Mouse (Mus musculus) myocyte (in vitro differentiated cells): ENCODE measurements around the gene Ece2. TPM values are rescaled to one million over a fixed set of nuclear protein-coding genes. Genes with fewer than 3 reads are reported as not detected.
"Not testable (repeated sequence)": the region's sequence is repeated elsewhere in the genome, so short reads cannot be mapped to it uniquely, and the experiment has no call there.

Source experiments
- H3K27me3 ChIP-seq: one replicate; pipeline ENCODE4 v1.6.1; 2011; ENCODE audit not compliant: control insufficient read depth, insufficient read depth, insufficient read length
- H3K36me3 ChIP-seq: one replicate; pipeline ENCODE4 v1.6.1; 2011; ENCODE audit not compliant: control insufficient read depth, insufficient read depth
- H3K4me2 ChIP-seq: one replicate; pipeline ENCODE4 v1.6.1; 2011; ENCODE audit warnings: low read depth, control low read depth
- H3K4me3 ChIP-seq: one replicate; pipeline ENCODE4 v1.5.1; 2011; ENCODE audit warnings: mild to moderate bottlenecking, control low read depth, moderate library complexity
- H3K79me2 ChIP-seq: one replicate; pipeline ENCODE4 v1.6.1; 2011; ENCODE audit not compliant: control insufficient read depth, insufficient read depth
- H3ac ChIP-seq: one replicate; pipeline ENCODE4 v1.6.1; 2011; ENCODE audit not compliant: control insufficient read depth, insufficient read length
- CEBPB ChIP-seq: IDR thresholded peaks from 2 replicates; pipeline ENCODE4 v1.6.1; 2011; ENCODE audit warnings: mild to moderate bottlenecking, moderate library complexity; ENCODE audit not compliant: poor library complexity, insufficient read depth, severe bottlenecking
- E2F4 ChIP-seq: IDR thresholded peaks from one replicate; pipeline ENCODE4 v1.6.1; 2011; ENCODE audit warnings: mild to moderate bottlenecking, control low read depth, moderate library complexity; ENCODE audit not compliant: insufficient read depth
- MAX ChIP-seq: IDR thresholded peaks from one replicate; pipeline ENCODE4 v1.6.1; 2011; ENCODE audit warnings: low read depth, mild to moderate bottlenecking, control low read depth
- MYOD1 ChIP-seq, 3 experiments: IDR thresholded peaks; one replicate each; pipeline ENCODE4 v1.6.1; 2011; ENCODE audit warnings: control low read depth in 2 of 3, low read depth in 2 of 3, mild to moderate bottlenecking in 2 of 3, moderate library complexity in 1 of 3; ENCODE audit not compliant: insufficient read length in 2 of 3, control insufficient read depth in 1 of 3
- MYOG ChIP-seq, 3 experiments: IDR thresholded peaks; one replicate each; pipeline ENCODE4 v1.6.1; 2011; ENCODE audit warnings: control low read depth in 2 of 3, low read depth in 2 of 3, mild to moderate bottlenecking in 2 of 3; ENCODE audit not compliant: insufficient read length in 2 of 3, control insufficient read depth in 1 of 3, insufficient read depth in 1 of 3
- POLR2A ChIP-seq: IDR thresholded peaks from one replicate; pipeline ENCODE4 v1.6.1; 2011; ENCODE audit warnings: low read depth, mild to moderate bottlenecking, control low read depth, moderate library complexity; ENCODE audit not compliant: insufficient read length
- POLR2AphosphoS2 ChIP-seq: IDR thresholded peaks from one replicate; pipeline ENCODE4 v1.6.1; 2011; ENCODE audit warnings: low read depth, control low read depth; ENCODE audit not compliant: insufficient read length
- REST ChIP-seq: IDR thresholded peaks from one replicate; pipeline ENCODE4 v1.6.1; 2011; ENCODE audit warnings: mild to moderate bottlenecking, control low read depth, moderate library complexity; ENCODE audit not compliant: insufficient read depth, insufficient read length
- SRF ChIP-seq: IDR thresholded peaks from one replicate; pipeline ENCODE4 v1.6.1; 2011; ENCODE audit warnings: low read depth; ENCODE audit not compliant: control insufficient read depth, insufficient read length
- TCF12 ChIP-seq: IDR thresholded peaks from one replicate; pipeline ENCODE4 v1.6.1; 2011; ENCODE audit warnings: mild to moderate bottlenecking, control low read depth; ENCODE audit not compliant: poor library complexity, insufficient read depth, severe bottlenecking
- TCF3 ChIP-seq: IDR thresholded peaks from one replicate; pipeline ENCODE4 v1.6.1; 2011; ENCODE audit warnings: low read depth, control low read depth; ENCODE audit not compliant: insufficient read length
- USF1 ChIP-seq: IDR thresholded peaks from one replicate; pipeline ENCODE4 v1.6.1; 2011; ENCODE audit warnings: low read depth, mild to moderate bottlenecking, control low read depth, moderate library complexity
- polyA plus RNA-seq: library from polyadenylated mRNA; unstranded; fragments of >200 nt; fragmentation: generic; extraction: Trizol; gene quantifications from one replicate; pipeline ENCODE4 v1.2.1, GENCODE M21; 2012; ENCODE audit warnings: missing spikeins

Gene Ece2
- polyA plus RNA-seq, 1 experiment, result 2.6 TPM

DNA sequence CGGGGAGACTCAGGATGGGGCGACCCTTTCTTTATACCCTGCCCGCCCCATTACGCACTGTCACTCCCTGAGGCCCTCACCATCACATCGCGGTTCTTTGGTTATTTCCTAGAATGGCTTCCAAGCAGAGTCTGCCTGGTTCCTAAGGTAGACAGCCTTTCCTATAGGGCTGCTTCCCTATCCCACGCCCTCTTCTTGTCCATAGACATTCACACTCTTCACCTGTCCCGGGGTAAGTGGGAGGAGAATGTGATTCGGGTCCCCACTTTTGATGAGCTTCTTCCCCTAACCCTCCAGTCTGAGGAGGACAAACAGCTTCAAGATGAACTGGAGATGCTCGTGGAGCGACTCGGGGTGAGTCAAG, 22.3 kb downstream of the Ece2 start:
- TF ChIP-seq POLR2AphosphoS2, result no peak
- TF ChIP-seq MYOD1 (IDR thresholded peaks at IDR 0.05; ENCODE audit: control insufficient read depth in 1 of 3, insufficient read length in 2 of 3, low read depth in 2 of 3), result no peak
- TF ChIP-seq E2F4, result no peak
- TF ChIP-seq SRF, result no peak
- no peak for TF ChIP-seq POLR2A
- TF ChIP-seq USF1, result no peak
- no peak for TF ChIP-seq MAX
- TF ChIP-seq TCF3, result no peak
- no peak for TF ChIP-seq MYOG (IDR thresholded peaks at IDR 0.05; ENCODE audit: control insufficient read depth in 1 of 3, insufficient read depth in 1 of 3, insufficient read length in 2 of 3, low read depth in 2 of 3)
- no peak for TF ChIP-seq CEBPB
- TF ChIP-seq REST, result no peak
- TF ChIP-seq TCF12, result no peak
- peak overlapping the region; percentile 22 for H3ac ChIP-seq
- peaks cover 17% of the 10 kb centered on the region for H3K36me3 ChIP-seq
- H3K27me3 ChIP-seq, result no peaks in the 10 kb centered on the region
- H3K79me2 ChIP-seq, result peaks cover 25% of the 10 kb centered on the region
- H3K4me3 ChIP-seq, result peak overlapping the region; percentile 98
- peak overlapping the region; percentile 91 for H3K4me2 ChIP-seq

DNA sequence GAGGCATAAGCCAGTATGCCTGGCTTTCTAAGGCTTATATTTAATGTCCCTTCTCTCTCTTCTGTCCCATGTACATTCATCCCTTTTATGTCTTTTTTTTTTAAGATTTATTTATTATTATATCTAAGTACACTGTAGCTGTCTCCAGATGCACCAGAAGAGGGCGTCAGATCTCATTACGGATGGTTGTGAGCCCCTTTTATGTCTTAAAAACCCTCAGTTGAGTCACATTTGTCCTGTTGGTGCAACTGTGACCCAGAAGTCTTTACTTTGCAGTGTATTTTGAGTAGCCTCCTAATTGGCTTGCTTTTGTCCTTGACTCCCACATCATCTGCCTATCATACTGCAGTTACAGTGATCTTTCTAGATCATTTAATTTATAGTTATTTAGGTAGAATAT, 23.7 kb downstream of the Ece2 start:
- H3K27me3 ChIP-seq, result no peaks in the 10 kb centered on the region
- no peak overlapping the region for H3ac ChIP-seq
- peaks cover 25% of the 10 kb centered on the region for H3K79me2 ChIP-seq
- peak overlapping the region; percentile 98 for H3K4me3 ChIP-seq
- TF ChIP-seq MYOD1 (IDR thresholded peaks at IDR 0.05; ENCODE audit: control insufficient read depth in 1 of 3, insufficient read length in 2 of 3, low read depth in 2 of 3), result no peak
- no peak for TF ChIP-seq POLR2A
- TF ChIP-seq SRF, result no peak
- TF ChIP-seq MYOG (IDR thresholded peaks at IDR 0.05; ENCODE audit: control insufficient read depth in 1 of 3, insufficient read depth in 1 of 3, insufficient read length in 2 of 3, low read depth in 2 of 3), result no peak
- TF ChIP-seq TCF12, result no peak
- no peak for TF ChIP-seq CEBPB
- no peak for TF ChIP-seq USF1
- no peak for TF ChIP-seq MAX
- no peak for TF ChIP-seq E2F4
- TF ChIP-seq REST, result no peak
- TF ChIP-seq TCF3, result no peak
- TF ChIP-seq POLR2AphosphoS2, result no peak
- peaks cover 28% of the 10 kb centered on the region for H3K36me3 ChIP-seq
- H3K4me2 ChIP-seq, result peak overlapping the region; percentile 91

DNA sequence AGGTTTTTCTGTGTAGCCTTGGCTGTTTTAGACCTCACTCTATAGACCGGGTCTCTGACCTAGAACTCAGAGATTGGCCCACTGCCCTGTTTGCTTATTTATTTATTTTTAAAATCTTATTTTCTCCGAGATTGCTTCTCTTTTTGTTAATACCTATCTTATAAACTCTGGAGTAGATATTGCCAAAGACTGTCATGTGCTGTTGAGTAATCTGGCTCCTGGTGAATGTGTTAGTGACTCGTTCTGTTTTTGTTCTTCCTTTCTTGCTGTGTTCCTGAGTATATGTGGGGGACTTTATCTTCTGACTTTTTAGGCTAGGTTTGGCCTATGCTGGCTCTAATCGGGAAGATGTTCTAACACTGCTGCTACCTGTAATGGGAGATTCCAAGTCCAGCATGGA, 28.0 kb downstream of the Ece2 start:
- Histone ChIP-seq H3ac (no peak overlapping the region), H3K27me3 (no peaks in the 10 kb centered on the region), H3K79me2 (peaks cover 12% of the 10 kb centered on the region), H3K4me2 (no peak overlapping the region), H3K36me3 (peaks cover 65% of the 10 kb centered on the region), H3K4me3 (no peak overlapping the region)
- no peak for TF ChIP-seq CEBPB
- TF ChIP-seq E2F4, result no peak
- TF ChIP-seq MYOD1 (IDR thresholded peaks at IDR 0.05; ENCODE audit: control insufficient read depth in 1 of 3, insufficient read length in 2 of 3, low read depth in 2 of 3), result no peak
- no peak for TF ChIP-seq SRF
- TF ChIP-seq TCF3, result no peak
- TF ChIP-seq MAX, result no peak
- no peak for TF ChIP-seq REST

DNA sequence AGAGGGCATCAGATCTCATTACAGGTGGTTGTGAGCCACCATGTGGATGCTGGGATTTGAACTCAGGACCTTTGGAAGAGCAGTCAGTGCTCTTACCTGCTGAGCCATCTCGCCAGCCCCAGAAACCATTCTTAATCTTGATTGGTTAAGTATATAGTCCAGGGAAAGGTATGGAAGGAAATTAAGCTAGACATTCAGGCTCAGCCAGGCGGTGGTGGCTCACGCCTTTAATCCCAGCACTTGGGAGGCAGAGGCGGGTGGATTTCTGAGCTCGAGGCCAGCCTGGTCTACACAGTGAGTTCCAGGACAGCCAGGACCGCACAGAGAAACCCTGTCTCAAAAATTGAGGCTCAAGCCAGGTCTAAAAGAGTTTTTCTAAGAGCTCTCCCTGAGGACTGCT, 38.4 kb downstream of the Ece2 start, which contains the start of gene Eif4g1:
Gene Eif4g1, plus strand, starts transcription at position 301 of the 400 bp plus-strand sequence.
- not testable (repeated sequence) for H3K79me2 ChIP-seq, H3K36me3 ChIP-seq, H3K4me2 ChIP-seq, H3ac ChIP-seq, H3K4me3 ChIP-seq, H3K27me3 ChIP-seq

DNA sequence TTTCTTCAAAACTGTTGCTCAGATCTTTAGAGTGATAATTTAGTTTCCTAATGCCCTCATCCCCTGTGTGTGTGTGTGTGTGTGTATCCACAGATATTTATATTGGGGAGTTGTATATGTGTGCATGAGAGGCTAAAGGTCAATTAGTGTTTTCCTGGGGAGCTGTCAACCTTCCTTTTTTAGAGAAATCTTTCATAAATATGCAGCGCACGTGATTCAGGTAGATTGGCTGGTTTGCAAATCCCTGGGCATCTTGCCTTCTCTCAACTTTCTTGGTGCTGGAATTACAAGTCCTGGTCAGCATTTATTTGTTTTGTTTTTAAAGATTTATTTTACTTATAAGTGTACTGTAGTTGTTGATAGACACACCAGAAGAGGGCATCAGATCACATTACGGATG, 40.7 kb downstream of the Ece2 start:
- Histone ChIP-seq H3ac (no peak overlapping the region), H3K36me3 (no peaks in the 10 kb centered on the region), H3K79me2 (peaks cover 23% of the 10 kb centered on the region), H3K4me2 (no peak overlapping the region), H3K27me3 (no peaks in the 10 kb centered on the region), H3K4me3 (no peak overlapping the region)
- TF ChIP-seq POLR2AphosphoS2 (no peak), MYOD1 (IDR thresholded peaks at IDR 0.05; ENCODE audit: control insufficient read depth in 1 of 3, insufficient read length in 2 of 3, low read depth in 2 of 3) (no peak), SRF (no peak), TCF3 (no peak), TCF12 (no peak), E2F4 (no peak), POLR2A (no peak), REST (no peak), MYOG (IDR thresholded peaks at IDR 0.05; ENCODE audit: control insufficient read depth in 1 of 3, insufficient read depth in 1 of 3, insufficient read length in 2 of 3, low read depth in 2 of 3) (no peak), MAX (no peak), USF1 (no peak), CEBPB (no peak)
